Mouse (Mus musculus): Measurements from ENCODE around the gene Cdh26. TPM values are rescaled to one million over a fixed set of nuclear protein-coding genes. Genes with fewer than 3 reads are reported as not detected.
A peak's percentile ranks its signal among the peaks of the same experiment; 100 is the strongest.

Cdh26 gene
- polyA plus RNA-seq, 1 experiment from 2014 or later = 0.18 TPM

DNA sequence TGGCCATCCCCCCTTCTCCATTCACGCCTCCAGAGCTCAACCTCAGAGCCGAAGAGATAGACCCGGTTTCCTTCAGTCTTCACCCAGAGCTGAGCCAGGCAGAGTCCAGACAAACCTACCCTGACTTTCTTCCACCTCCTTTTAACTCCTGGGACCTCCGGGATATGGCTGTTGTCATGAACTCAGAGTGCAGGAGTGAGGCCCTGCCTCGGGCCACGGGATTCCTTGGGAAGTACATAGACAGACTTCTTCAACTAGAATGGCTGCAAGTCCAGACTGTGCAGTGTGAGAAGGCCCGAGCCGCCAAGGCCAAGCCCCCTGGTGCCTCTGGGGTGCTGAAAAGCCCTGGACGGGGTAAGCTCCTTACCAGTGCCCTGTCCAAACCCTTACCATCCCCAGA lies 9.8 kb upstream of the Cdh26 start:
- ATAC-seq (ENCODE audit: low FRiP score, low read depth) = no peak
- no peaks in the 10 kb centered on the region for H3K36me3 ChIP-seq
- no peaks in the 10 kb centered on the region; the same call in 1 of the 2 replicates for H3K9me3 ChIP-seq
- WGBS = 84% methylated on average over 9 of the region's 9 CpGs
- H3K4me3 ChIP-seq = no peak overlapping the region
- peaks cover 15% of the 10 kb centered on the region; the same call in 1 of the 2 replicates for H3K27me3 ChIP-seq
- no peak overlapping the region for H3K27ac ChIP-seq (replicated peaks)
- no peak overlapping the region for H3K4me2 ChIP-seq (replicated peaks)
- H3K9ac ChIP-seq (replicated peaks) = no peak overlapping the region
- H3K4me1 ChIP-seq = peaks cover 4% of the 10 kb centered on the region; the same call in 1 of the 2 replicates

GRCm38 (mm10) chr2:178421603-178422002 lies 8.7 kb upstream of the Cdh26 start:
- H3K4me3 ChIP-seq = no peak overlapping the region
- no peaks in the 10 kb centered on the region; the same call in 1 of the 2 replicates for H3K9me3 ChIP-seq
- 0 out of 2 replicates have a peak, but pooled peaks cover 5% of the 10 kb centered on the region for H3K27me3 ChIP-seq
- no peak overlapping the region for H3K9ac ChIP-seq (replicated peaks)
- H3K27ac ChIP-seq (replicated peaks) = peak overlapping the region; percentile 52
- WGBS = 51% methylated on average over 6 of the region's 6 CpGs
- no peaks in the 10 kb centered on the region for H3K36me3 ChIP-seq
- peaks cover 4% of the 10 kb centered on the region; the same call in 1 of the 2 replicates for H3K4me1 ChIP-seq
- no peak overlapping the region for H3K4me2 ChIP-seq (replicated peaks)
- no peak for ATAC-seq (ENCODE audit: low FRiP score, low read depth)

DNA sequence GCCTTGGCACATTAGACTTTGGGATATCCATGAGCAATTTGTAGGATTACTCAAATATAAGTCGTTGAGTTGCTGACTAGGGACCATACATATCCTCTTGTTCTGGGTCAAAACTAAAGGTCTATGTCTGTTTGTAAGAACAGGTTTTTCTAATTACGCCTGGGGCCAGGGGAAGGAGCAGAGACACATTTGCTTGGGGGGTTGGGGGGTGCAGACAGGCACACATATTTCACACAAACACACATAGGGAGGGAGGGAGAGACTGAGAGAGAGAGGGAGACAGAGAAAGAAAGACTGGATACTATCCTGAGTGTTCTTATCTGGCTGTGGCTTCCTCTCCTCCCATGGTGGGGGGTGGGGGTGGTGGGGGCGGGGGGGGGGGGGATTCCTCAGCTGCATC lies 8.1 kb upstream of the Cdh26 start:
- Histone ChIP-seq H3K27ac (replicated peaks) (peak overlapping the region; percentile 61; the same call in 1 of the 2 replicates), H3K4me1 (peaks cover 4% of the 10 kb centered on the region; the same call in 1 of the 2 replicates), H3K4me2 (replicated peaks) (no peak overlapping the region), H3K36me3 (no peaks in the 10 kb centered on the region), H3K9me3 (no peaks in the 10 kb centered on the region; the same call in 1 of the 2 replicates), H3K4me3 (no peak overlapping the region), H3K27me3 (no peaks in the 10 kb centered on the region), H3K9ac (replicated peaks) (no peak overlapping the region)
- no peak for ATAC-seq (ENCODE audit: low FRiP score, low read depth)
- WGBS = 40% methylated on average over 3 of the region's 3 CpGs

- H3K4me3 ChIP-seq = no peak overlapping the region
- H3K36me3 ChIP-seq = no peaks in the 10 kb centered on the region
- no peaks in the 10 kb centered on the region; the same call in 1 of the 2 replicates for H3K9me3 ChIP-seq
- peaks cover 4% of the 10 kb centered on the region; the same call in 1 of the 2 replicates for H3K4me1 ChIP-seq
- ATAC-seq (ENCODE audit: low FRiP score, low read depth) = no peak
- no peak overlapping the region for H3K4me2 ChIP-seq (replicated peaks)
- H3K27me3 ChIP-seq = no peaks in the 10 kb centered on the region
- 0 out of 2 replicates have a peak overlapping the region, but pooled peaks have one; percentile 25 for H3K27ac ChIP-seq (replicated peaks)
- WGBS = 84% methylated on average over 5 of the region's 5 CpGs
- H3K9ac ChIP-seq (replicated peaks) = no peak overlapping the region
Observed at GRCm38 (mm10) chr2:178423223-178423622, 7.1 kb upstream of the Cdh26 start.

DNA sequence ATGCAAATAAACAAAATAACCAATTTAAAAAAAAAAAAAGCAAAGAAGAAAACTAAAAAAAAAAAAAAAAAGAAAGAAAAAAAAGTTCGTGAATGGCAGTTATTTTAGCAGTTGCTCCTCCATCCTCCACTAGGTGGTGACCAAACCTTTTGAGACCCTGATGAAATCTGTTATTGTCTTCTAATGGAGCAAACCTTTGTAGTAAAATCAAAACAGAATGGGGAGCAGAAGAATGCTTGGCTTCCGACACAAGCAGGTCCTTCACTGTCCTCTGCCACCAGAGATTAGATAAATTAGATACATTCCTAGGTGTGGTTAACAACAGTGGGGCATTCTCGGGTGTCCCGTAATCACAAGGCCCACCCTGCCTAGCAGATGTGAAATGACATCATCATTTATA lies 4.1 kb upstream of the Cdh26 start:
- Histone ChIP-seq H3K36me3 (no peaks in the 10 kb centered on the region), H3K4me1 (peaks cover 4% of the 10 kb centered on the region; the same call in 1 of the 2 replicates), H3K4me2 (replicated peaks) (no peak overlapping the region), H3K9ac (replicated peaks) (no peak overlapping the region), H3K27me3 (no peaks in the 10 kb centered on the region), H3K27ac (replicated peaks) (no peak overlapping the region), H3K9me3 (no peaks in the 10 kb centered on the region), H3K4me3 (no peak overlapping the region)
- whole genome bisulfite sequencing = 59% methylated on average over 4 of the region's 4 CpGs
- ATAC-seq (ENCODE audit: low FRiP score, low read depth) = no peak

DNA sequence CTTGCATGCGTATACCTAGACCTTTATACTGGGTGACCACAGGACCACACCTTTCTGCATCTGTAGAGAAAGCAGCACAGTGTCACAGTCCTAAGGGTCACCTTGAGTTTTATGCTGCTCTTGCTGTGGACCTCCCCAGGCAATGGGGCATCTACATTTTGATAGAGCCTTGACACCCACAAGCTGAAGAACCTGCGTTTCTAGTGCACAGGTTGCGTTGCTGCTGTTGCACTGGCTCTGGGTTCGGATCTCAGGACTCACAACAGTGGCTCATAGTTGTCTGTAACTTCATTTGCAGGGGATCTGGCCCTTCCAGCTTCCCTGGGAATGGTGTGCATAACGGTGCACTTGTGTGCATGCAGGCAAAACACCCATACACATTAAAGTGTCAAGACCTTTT lies 3.1 kb upstream of the Cdh26 start:
- no peak for ATAC-seq (ENCODE audit: low FRiP score, low read depth)
- H3K27ac ChIP-seq (replicated peaks) = no peak overlapping the region
- H3K36me3 ChIP-seq = no peaks in the 10 kb centered on the region
- H3K9ac ChIP-seq (replicated peaks) = no peak overlapping the region
- 0 out of 2 replicates have a peak, but pooled peaks cover 6% of the 10 kb centered on the region for H3K4me1 ChIP-seq
- 80% methylated on average over 5 of the region's 5 CpGs for WGBS
- H3K4me3 ChIP-seq = no peak overlapping the region
- H3K27me3 ChIP-seq = no peaks in the 10 kb centered on the region
- no peak overlapping the region for H3K4me2 ChIP-seq (replicated peaks)
- no peaks in the 10 kb centered on the region for H3K9me3 ChIP-seq

GRCm38 (mm10) chr2:178428183-178428582 lies 2.1 kb upstream of the Cdh26 start:
- H3K9ac ChIP-seq (replicated peaks) = no peak overlapping the region
- H3K4me1 ChIP-seq = 0 out of 2 replicates have a peak, but pooled peaks cover 3% of the 10 kb centered on the region
- H3K9me3 ChIP-seq = no peaks in the 10 kb centered on the region
- ATAC-seq (ENCODE audit: low FRiP score, low read depth) = no peak
- H3K27ac ChIP-seq (replicated peaks) = no peak overlapping the region
- no peaks in the 10 kb centered on the region for H3K36me3 ChIP-seq
- no peaks in the 10 kb centered on the region for H3K27me3 ChIP-seq
- H3K4me2 ChIP-seq (replicated peaks) = no peak overlapping the region
- no peak overlapping the region for H3K4me3 ChIP-seq
- 84% methylated on average over 9 of the region's 9 CpGs for WGBS

- WGBS = 91% methylated on average over 4 of the region's 4 CpGs
- H3K27ac ChIP-seq (replicated peaks) = no peak overlapping the region
- H3K4me2 ChIP-seq (replicated peaks) = no peak overlapping the region
- no peak overlapping the region for H3K9ac ChIP-seq (replicated peaks)
- no peaks in the 10 kb centered on the region for H3K36me3 ChIP-seq
- no peak for ATAC-seq (ENCODE audit: low FRiP score, low read depth)
- H3K9me3 ChIP-seq = no peaks in the 10 kb centered on the region
- H3K4me3 ChIP-seq = no peak overlapping the region
- 0 out of 2 replicates have a peak, but pooled peaks cover 3% of the 10 kb centered on the region for H3K4me1 ChIP-seq
- no peaks in the 10 kb centered on the region for H3K27me3 ChIP-seq
Observed at GRCm38 (mm10) chr2:178428676-178429075, 1.7 kb upstream of the Cdh26 start.

- ATAC-seq (ENCODE audit: low FRiP score, low read depth) = no peak
- Histone ChIP-seq H3K4me1 (0 out of 2 replicates have a peak, but pooled peaks cover 3% of the 10 kb centered on the region), H3K27me3 (no peaks in the 10 kb centered on the region), H3K9ac (replicated peaks) (no peak overlapping the region), H3K4me3 (no peak overlapping the region), H3K4me2 (replicated peaks) (no peak overlapping the region), H3K27ac (replicated peaks) (no peak overlapping the region), H3K9me3 (no peaks in the 10 kb centered on the region), H3K36me3 (no peaks in the 10 kb centered on the region)
- 92% methylated on average over 6 of the region's 6 CpGs for WGBS
Observed at GRCm38 (mm10) chr2:178429426-178429825, 905 bp upstream of the Cdh26 start.

DNA sequence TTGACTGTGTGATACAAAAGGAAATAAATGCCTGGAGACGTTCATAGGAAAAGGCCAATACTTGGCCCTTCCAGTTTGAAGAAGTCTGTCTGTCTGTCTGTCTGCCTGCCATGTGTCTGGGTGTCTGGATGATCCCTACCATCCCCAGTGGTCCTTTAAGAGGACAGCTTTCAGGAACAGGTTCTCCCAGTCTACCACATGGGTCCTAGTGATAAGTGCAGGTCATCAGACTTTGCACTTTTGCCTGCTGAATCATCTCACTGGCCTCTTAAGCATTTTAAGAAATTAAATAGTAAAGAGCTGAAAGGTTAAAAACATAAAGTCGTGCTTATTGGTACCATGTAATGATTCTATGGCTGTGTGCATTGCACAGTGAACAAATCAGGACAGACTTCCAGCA lies 3.2 kb downstream of the Cdh26 start:
- WGBS = 79% methylated on average over 2 of the region's 2 CpGs
- 0 out of 2 replicates have a peak, but pooled peaks cover 3% of the 10 kb centered on the region for H3K4me1 ChIP-seq
- no peak overlapping the region for H3K27ac ChIP-seq (replicated peaks)
- H3K4me3 ChIP-seq = no peak overlapping the region
- H3K27me3 ChIP-seq = no peaks in the 10 kb centered on the region
- no peak for ATAC-seq (ENCODE audit: low FRiP score, low read depth)
- H3K4me2 ChIP-seq (replicated peaks) = no peak overlapping the region
- no peak overlapping the region for H3K9ac ChIP-seq (replicated peaks)
- H3K9me3 ChIP-seq = no peaks in the 10 kb centered on the region
- no peaks in the 10 kb centered on the region for H3K36me3 ChIP-seq

DNA sequence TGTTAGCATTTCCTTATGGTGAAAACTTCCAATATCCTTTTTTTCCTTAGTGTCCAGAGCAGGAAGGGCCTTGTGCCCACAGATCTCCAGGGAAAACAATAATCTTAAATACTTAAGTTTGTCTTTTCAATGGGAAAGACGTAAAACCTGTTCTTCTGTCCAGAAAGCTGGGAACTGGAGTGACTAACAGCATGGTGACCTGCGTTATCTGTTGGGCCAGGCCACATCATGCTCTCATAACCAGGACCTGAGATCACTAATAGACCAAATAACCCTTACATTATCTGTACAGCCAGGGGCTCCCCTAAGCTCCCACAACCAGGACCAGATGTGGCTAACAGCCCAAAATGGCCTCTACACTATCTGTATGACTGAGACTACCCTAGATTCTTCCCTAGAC lies 3.6 kb downstream of the Cdh26 start:
- no peak for ATAC-seq (ENCODE audit: low FRiP score, low read depth)
- Histone ChIP-seq H3K36me3 (no peaks in the 10 kb centered on the region), H3K4me2 (replicated peaks) (no peak overlapping the region), H3K4me3 (no peak overlapping the region), H3K27ac (replicated peaks) (no peak overlapping the region), H3K27me3 (no peaks in the 10 kb centered on the region), H3K9ac (replicated peaks) (no peak overlapping the region), H3K4me1 (0 out of 2 replicates have a peak, but pooled peaks cover 3% of the 10 kb centered on the region), H3K9me3 (no peaks in the 10 kb centered on the region)
- WGBS = 90% methylated on average over 2 of the region's 2 CpGs

DNA sequence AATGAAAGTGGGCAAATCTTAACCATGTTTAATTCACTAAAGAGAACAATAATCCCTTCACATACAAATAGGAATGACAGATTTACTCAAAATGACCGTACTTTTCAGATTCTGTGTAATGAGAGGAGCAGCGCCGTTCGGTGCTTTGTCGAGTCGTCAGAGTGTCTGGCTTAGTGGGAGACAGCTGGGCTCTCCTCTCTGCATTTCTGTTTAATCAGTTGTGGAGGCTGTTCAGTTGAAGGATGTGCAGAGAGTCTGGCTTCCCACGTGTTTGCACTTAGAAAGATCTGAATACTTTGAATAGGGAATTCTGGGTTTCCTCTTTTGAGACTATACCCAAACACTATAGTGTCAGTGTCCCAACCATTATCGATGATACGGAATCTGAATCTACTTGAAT lies 7.0 kb downstream of the Cdh26 start:
- no peak for ATAC-seq (ENCODE audit: low FRiP score, low read depth)
- Histone ChIP-seq H3K9me3 (no peaks in the 10 kb centered on the region), H3K4me2 (replicated peaks) (no peak overlapping the region)

DNA sequence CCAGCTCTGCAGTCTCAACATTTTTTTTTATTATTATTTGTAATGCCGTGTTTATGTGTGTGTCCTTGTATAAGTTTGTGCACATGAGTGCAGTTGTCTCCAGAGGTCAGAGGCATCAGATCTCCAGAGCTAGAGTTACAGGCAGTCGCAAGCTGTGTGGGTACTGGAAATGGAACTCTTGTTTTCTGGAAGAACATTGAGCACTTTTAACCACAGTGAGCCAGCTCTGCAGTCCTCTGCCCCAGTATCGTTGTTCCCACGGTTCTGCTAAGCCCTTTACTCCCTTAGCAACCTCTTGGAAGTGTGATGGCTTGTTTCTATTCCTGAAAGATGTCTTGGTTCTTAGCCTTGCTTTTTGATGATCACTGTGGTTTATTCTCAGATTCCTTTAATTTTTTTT lies 19.1 kb downstream of the Cdh26 start:
- no peaks in the 10 kb centered on the region for H3K36me3 ChIP-seq
- H3K9ac ChIP-seq (replicated peaks) = no peak overlapping the region
- H3K4me3 ChIP-seq = no peak overlapping the region
- H3K4me2 ChIP-seq (replicated peaks) = no peak overlapping the region
- 88% methylated on average over 4 of the region's 4 CpGs for WGBS
- H3K27ac ChIP-seq (replicated peaks) = no peak overlapping the region
- no peaks in the 10 kb centered on the region for H3K27me3 ChIP-seq
- H3K4me1 ChIP-seq = no peaks in the 10 kb centered on the region
- no peak for ATAC-seq (ENCODE audit: low FRiP score, low read depth)
- H3K9me3 ChIP-seq = no peaks in the 10 kb centered on the region

More for the DNA sequence above, 7.0 kb downstream of the Cdh26 start:
- Histone ChIP-seq H3K4me3 (no peak overlapping the region), H3K27ac (replicated peaks) (no peak overlapping the region), H3K9ac (replicated peaks) (no peak overlapping the region), H3K36me3 (no peaks in the 10 kb centered on the region), H3K27me3 (no peaks in the 10 kb centered on the region), H3K4me1 (no peaks in the 10 kb centered on the region)
- WGBS = 65% methylated on average over 9 of the region's 9 CpGs

All from midbrain, embryonic 12.5 days (tissue).